Mouse (Mus musculus) activated CD4-positive, CD25-positive, alpha-beta regulatory T cell, adult 4 months (primary cell): ENCODE data around the gene Exosc7. TPM values are rescaled to one million over a fixed set of nuclear protein-coding genes. Genes with fewer than 3 reads are reported as not detected.

Experiments
- ATAC-seq: one replicate; pipeline ENCODE4 v1.8.0; 2017
- polyA plus RNA-seq, 2 experiments: library from polyadenylated mRNA; unstranded; fragments of 100-300 nt; shearing (Covaris generic); gene quantifications; one replicate each; pipeline ENCODE4 v1.2.1; 2017

Exosc7 gene
- polyA plus RNA-seq, 2 experiments from 2014 or later = 85.5 to 95.0 TPM

- no peak for ATAC-seq
Observed at GRCm38 (mm10) chr9:123138891-123139474, 26.0 kb downstream of the Exosc7 start.

- ATAC-seq = no peak
Observed at GRCm38 (mm10) chr9:123139887-123140614, 27.0 kb downstream of the Exosc7 start.

GRCm38 (mm10) chr9:123148430-123148829 lies 35.4 kb downstream of the Exosc7 start:
- ATAC-seq = no peak

- no peak for ATAC-seq
Observed at GRCm38 (mm10) chr9:123150241-123151020, 37.4 kb downstream of the Exosc7 start, which contains the start of gene Clec3b. Clec3b (plus strand) TSS chr9:123150946.

- ATAC-seq = no peak
Observed at GRCm38 (mm10) chr9:123151561-123151960, 38.5 kb downstream of the Exosc7 start.

- peak; percentile 92 for ATAC-seq
Observed at GRCm38 (mm10) chr9:123152026-123152425, 39.0 kb downstream of the Exosc7 start.

- no peak for ATAC-seq
Observed at GRCm38 (mm10) chr9:123153121-123153520, 40.1 kb downstream of the Exosc7 start.

- no peak for ATAC-seq
Observed at GRCm38 (mm10) chr9:123156910-123157361, 43.9 kb downstream of the Exosc7 start.

GRCm38 (mm10) chr9:123157699-123158098 lies 44.7 kb downstream of the Exosc7 start:
- no peak for ATAC-seq

GRCm38 (mm10) chr9:123158125-123158836 lies 45.3 kb downstream of the Exosc7 start:
- ATAC-seq = peak; percentile 75

- ATAC-seq = peak; percentile 75
Observed at GRCm38 (mm10) chr9:123159330-123159729, 46.3 kb downstream of the Exosc7 start.

GRCm38 (mm10) chr9:123161792-123162191 lies 48.8 kb downstream of the Exosc7 start:
- no peak for ATAC-seq

- no peak for ATAC-seq
Observed at GRCm38 (mm10) chr9:123162985-123163694, 50.1 kb downstream of the Exosc7 start.

- no peak for ATAC-seq
Observed at GRCm38 (mm10) chr9:123165781-123166443, 52.9 kb downstream of the Exosc7 start.

GRCm38 (mm10) chr9:123173760-123174159 lies 60.7 kb downstream of the Exosc7 start:
- no peak for ATAC-seq

- no peak for ATAC-seq
Observed at GRCm38 (mm10) chr9:123174356-123174755, 61.3 kb downstream of the Exosc7 start.

GRCm38 (mm10) chr9:123177380-123178048 lies 64.5 kb downstream of the Exosc7 start:
- no peak for ATAC-seq

GRCm38 (mm10) chr9:123180003-123180402 lies 67.0 kb downstream of the Exosc7 start:
- no peak for ATAC-seq

GRCm38 (mm10) chr9:123183226-123183625 lies 70.2 kb downstream of the Exosc7 start:
- no peak for ATAC-seq

GRCm38 (mm10) chr9:123185546-123185945 lies 72.5 kb downstream of the Exosc7 start:
- no peak for ATAC-seq
